Mouse (Mus musculus) liver, embryonic 14.5 days (tissue): ENCODE results near the gene Cenpl.

Source experiments
- CTCF ChIP-seq: IDR thresholded peaks from 2 replicates; pipeline ENCODE4 v1.5.1; 2016; ENCODE audit warnings: antibody characterized with exemption, low read depth, control low read depth
- EP300 ChIP-seq: IDR thresholded peaks from 2 replicates; pipeline ENCODE4 v1.6.1; 2016; ENCODE audit warnings: antibody characterized with exemption, low read depth

- TF ChIP-seq CTCF, result no peak
- TF ChIP-seq EP300, result no peak
Observed at GRCm38 (mm10) chr1:161038004-161038403, 32.5 kb upstream of the Cenpl start.
